Mouse (Mus musculus) adrenal gland, postnatal 25 days (tissue): ENCODE measurements around the gene P4htm. TPM values are rescaled to one million over a fixed set of nuclear protein-coding genes. Genes with fewer than 3 reads are reported as not detected.

ENCODE experiments used
- DNase-seq: peaks from one replicate; pipeline ENCODE4 v3.0.0; 2021; ENCODE audit warnings: mixed read lengths
- microRNA-seq, 2 experiments: library from miRNA; unstranded; fragments of <30 nt; microRNA quantifications; one replicate each; pipeline ENCODE4 v1.2.0; 2021
- total RNA-seq: library from RNA; stranded (reverse); gene quantifications from 2 replicates; pipeline ENCODE4 v1.2.3, GENCODE M21; 2021

Gene P4htm
- total RNA-seq, 1 experiment from 2014 or later: 8.7 TPM

GRCm38 (mm10) chr9:108546875-108547274 lies 50.6 kb downstream of the P4htm start:
- no peak for DNase-seq

GRCm38 (mm10) chr9:108545986-108546385 lies 51.5 kb downstream of the P4htm start:
- no peak for DNase-seq

- DNase-seq: no peak
Measured at GRCm38 (mm10) chr9:108540846-108541245, 56.6 kb downstream of the P4htm start.

- DNase-seq: no peak
Measured at GRCm38 (mm10) chr9:108531496-108531895, 66.0 kb downstream of the P4htm start.

GRCm38 (mm10) chr9:108530954-108531353 lies 66.5 kb downstream of the P4htm start:
- no peak for DNase-seq

Small RNA genes within 50 kb of the gene (microRNA-seq; reads per million reads assigned to microRNA genes)
- gene Gm24083 (0 reads per million in 2 experiments), gene Mir191 (0 reads per million in 2 experiments), gene Mir425 (1,722 to 1,793 reads per million in 2 experiments)

Other genes starting within 250 kb of the P4htm start
- 113 and 114 TPM in 2 replicates for gene Usp4, start 249.8 kb downstream of the P4htm start, total RNA-seq
- gene 1700102P08Rik, start 204.9 kb downstream of the P4htm start, total RNA-seq: 1.5 and 1.7 TPM in 2 replicates
- not detected in 2 replicates for gene Ccdc36, start 169.2 kb downstream of the P4htm start, total RNA-seq
- not detected in 2 replicates for gene BC048562, start 161.2 kb downstream of the P4htm start, total RNA-seq
- 36.9 and 51.4 TPM in 2 replicates for gene Ccdc71, start 137.1 kb downstream of the P4htm start, total RNA-seq
- 33.2 and 38.8 TPM in 2 replicates for gene Klhdc8b, start 136.1 kb downstream of the P4htm start, total RNA-seq
- 114 and 134 TPM in 2 replicates for gene Lamb2, start 117.9 kb downstream of the P4htm start, total RNA-seq
- 292 and 314 TPM in 2 replicates for gene Usp19, start 107.1 kb downstream of the P4htm start, total RNA-seq
- 221 and 259 TPM in 2 replicates for gene Qars, start 90.0 kb downstream of the P4htm start, total RNA-seq
- gene Qrich1, start 80.9 kb downstream of the P4htm start, total RNA-seq: 126 and 144 TPM in 2 replicates
- 66.3 and 95.0 TPM in 2 replicates for gene Impdh2, start 37.4 kb downstream of the P4htm start, total RNA-seq
- 59.8 and 65.9 TPM in 2 replicates for gene Ndufaf3, start 30.2 kb downstream of the P4htm start, total RNA-seq
- 79.2 and 85.4 TPM in 2 replicates for gene Dalrd3, start 27.8 kb downstream of the P4htm start, total RNA-seq
- 90.9 and 141 TPM in 2 replicates for gene Wdr6, start 18.9 kb downstream of the P4htm start, total RNA-seq
- gene Arih2, start 51.7 kb upstream of the P4htm start, total RNA-seq: 48.9 and 73.9 TPM in 2 replicates
- 91.1 and 112 TPM in 2 replicates for gene Slc25a20, start 64.4 kb upstream of the P4htm start, total RNA-seq
- gene Prkar2a, start 91.6 kb upstream of the P4htm start, total RNA-seq: 29.3 and 30.7 TPM in 2 replicates
- gene Ip6k2, start 186.1 kb upstream of the P4htm start, total RNA-seq: 79.3 and 92.7 TPM in 2 replicates
- gene Nckipsd, start 210.7 kb upstream of the P4htm start, total RNA-seq: 7.3 and 10.6 TPM in 2 replicates
- 4.2 and 5.5 TPM in 2 replicates for gene Celsr3, start 228.7 kb upstream of the P4htm start, total RNA-seq